Mouse (Mus musculus) olfactory bulb, adult 2 months (tissue): ENCODE data around the gene Prex1.

ENCODE experiments used
- CTCF ChIP-seq: fragments of 200-500 bp; IDR thresholded peaks from 2 replicates; pipeline ENCODE4 v1.5.1; 2012; ENCODE audit warnings: low read depth, mild to moderate bottlenecking, low read length, moderate library complexity; ENCODE audit not compliant: insufficient read depth
- POLR2A ChIP-seq: fragments of 200-500 bp; IDR thresholded peaks from 2 replicates; pipeline ENCODE4 v1.6.1; 2012; ENCODE audit warnings: mild to moderate bottlenecking, low read depth, low read length, moderate library complexity; ENCODE audit not compliant: insufficient read depth

DNA sequence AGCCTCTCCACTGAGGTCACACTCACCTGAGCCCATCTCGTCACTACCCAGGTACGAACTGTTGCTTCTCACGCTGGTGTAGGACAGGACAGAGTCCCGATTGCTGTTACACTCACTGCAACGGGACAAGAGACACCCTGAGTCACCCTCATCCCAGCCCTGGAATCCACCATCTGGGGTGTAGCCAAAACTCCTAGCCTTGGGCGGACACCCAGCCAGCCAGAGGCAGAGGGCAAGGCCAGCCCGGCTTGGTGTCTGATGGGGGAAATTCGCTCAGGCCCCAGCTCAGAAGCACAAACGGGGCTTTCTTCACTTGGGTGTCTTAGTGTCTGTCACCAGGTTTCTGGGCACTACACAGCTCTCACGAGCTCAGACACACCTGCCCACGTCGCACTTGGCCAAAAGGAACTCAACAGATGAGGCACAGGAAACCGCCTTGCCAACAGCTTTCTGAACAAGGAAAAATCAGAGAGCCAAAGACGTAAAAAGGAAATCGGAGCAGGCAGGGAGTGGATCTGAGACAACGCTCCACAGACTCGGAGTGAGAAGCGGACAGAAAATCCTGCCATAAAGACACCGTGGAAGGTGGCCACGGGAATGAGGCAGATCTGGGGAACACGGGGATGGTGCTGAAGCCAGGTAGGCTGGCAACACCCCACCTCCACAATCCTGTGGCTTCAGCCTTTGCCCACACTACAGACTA is 131.6 kb downstream of the Prex1 start:
- TF ChIP-seq CTCF (no peak), POLR2A (no peak)
